Mouse (Mus musculus) CH12.LX (cell line): ENCODE results near the gene Kremen2. TPM values are rescaled to one million over a fixed set of nuclear protein-coding genes. Genes with fewer than 3 reads are reported as not detected.

ENCODE experiments used
- DNase-seq: peaks from one replicate; pipeline ENCODE4 v3.0.0-alpha.2; 2013; ENCODE audit errors: extremely low read depth
- H3K27ac ChIP-seq: 2 replicates; pipeline ENCODE4 v1.5.1; 2012; ENCODE audit warnings: low read depth, mild to moderate bottlenecking, control low read depth, moderate library complexity; ENCODE audit not compliant: insufficient read depth
- H3K27me3 ChIP-seq: replicated peaks from 2 replicates; pipeline ENCODE3; 2012; ENCODE audit warnings: inconsistent platforms
- H3K36me3 ChIP-seq, 2 experiments: replicated peaks in 1 of 2; 2 replicates each; pipeline versions ENCODE3 to v1.6.1; 2012; ENCODE audit warnings: inconsistent platforms in 1 of 2, low read length in 1 of 2, mild to moderate bottlenecking in 1 of 2, mixed read lengths in 1 of 2, moderate library complexity in 1 of 2; ENCODE audit not compliant: control insufficient read depth in 1 of 2, insufficient read depth in 1 of 2
- H3K4me1 ChIP-seq, 2 experiments: 2 replicates each; pipeline ENCODE4 v1.6.1; 2012; ENCODE audit warnings: inconsistent platforms in 1 of 2, moderate library complexity in 1 of 2; ENCODE audit not compliant: insufficient read depth in 2 of 2, control insufficient read depth in 1 of 2
- H3K4me2 ChIP-seq: 2 replicates; pipeline ENCODE4 v1.6.1; 2012; ENCODE audit warnings: low read depth, mild to moderate bottlenecking, control low read depth; ENCODE audit not compliant: poor library complexity, insufficient read depth, severe bottlenecking
- H3K4me3 ChIP-seq, 3 experiments: fragments of 150-350 bp in 1 of 3; sonication (generic) in 1 of 3; replicated peaks in 1 of 3; 2 replicates each; pipeline versions ENCODE3 to v1.5.1; 2011 to 2012; ENCODE audit warnings: low read depth in 2 of 3, low read length in 2 of 3, mild to moderate bottlenecking in 2 of 3, moderate library complexity in 2 of 3, control low read depth in 1 of 3, improper control_type of control experiment in 1 of 3, inconsistent platforms in 1 of 3, mixed read lengths in 1 of 3; ENCODE audit not compliant: poor library complexity in 1 of 3
- H3K79me2 ChIP-seq: replicated peaks from 2 replicates; pipeline ENCODE4 v1.6.1; 2012; ENCODE audit warnings: mild to moderate bottlenecking, moderate library complexity; ENCODE audit not compliant: control insufficient read depth, poor library complexity, insufficient read depth, severe bottlenecking; ENCODE audit errors: extremely low read depth
- H3K9ac ChIP-seq: 2 replicates; pipeline ENCODE4 v1.6.1; 2012; ENCODE audit warnings: low read depth, mild to moderate bottlenecking, control low read depth, moderate library complexity; ENCODE audit not compliant: insufficient read depth
- H3K9me3 ChIP-seq: replicated peaks from 2 replicates; pipeline ENCODE3; 2012; ENCODE audit warnings: low read length, inconsistent platforms, mixed read lengths
- CHD1 ChIP-seq: IDR thresholded peaks from 2 replicates; pipeline ENCODE4 v1.6.1; 2012; ENCODE audit warnings: low read depth, low read length, improper control_type of control experiment, inconsistent platforms
- CHD2 ChIP-seq: IDR thresholded peaks from 2 replicates; pipeline ENCODE4 v1.6.1; 2011; ENCODE audit warnings: low read length, improper control_type of control experiment
- CTCF ChIP-seq, 2 experiments: IDR thresholded peaks in 1 of 2; conservative IDR thresholded peaks in 1 of 2; 2 replicates each; pipeline ENCODE4 v1.5.1; 2011 to 2012; ENCODE audit warnings: low read depth in 2 of 2, low read length in 2 of 2, improper control_type of control experiment in 1 of 2, inconsistent platforms in 1 of 2, mild to moderate bottlenecking in 1 of 2, moderate library complexity in 1 of 2
- ETS1 ChIP-seq: conservative IDR thresholded peaks from 2 replicates; pipeline ENCODE4 v1.6.1; 2012; ENCODE audit warnings: low read depth, mild to moderate bottlenecking, inconsistent platforms, low read length, improper control_type of control experiment, moderate library complexity
- GABPA ChIP-seq: IDR thresholded peaks from 2 replicates; pipeline ENCODE4 v1.6.1; 2012; ENCODE audit warnings: low read depth, low read length, improper control_type of control experiment, inconsistent platforms; ENCODE audit not compliant: insufficient replicate concordance
- JUN ChIP-seq: IDR thresholded peaks from 2 replicates; pipeline ENCODE4 v1.6.1; 2011; ENCODE audit warnings: low read depth, mild to moderate bottlenecking, low read length, improper control_type of control experiment, moderate library complexity; ENCODE audit not compliant: insufficient read depth
- JUND ChIP-seq: conservative IDR thresholded peaks from 2 replicates; pipeline ENCODE4 v1.6.1; 2011; ENCODE audit warnings: low read depth, low read length, improper control_type of control experiment
- KAT2A ChIP-seq: IDR thresholded peaks from 2 replicates; pipeline ENCODE4 v1.6.1; 2012; ENCODE audit warnings: low read length, improper control_type of control experiment, inconsistent platforms; ENCODE audit not compliant: insufficient replicate concordance
- MAFK ChIP-seq: IDR thresholded peaks from 2 replicates; pipeline ENCODE4 v1.6.1; 2011; ENCODE audit warnings: low read length, improper control_type of control experiment; ENCODE audit not compliant: insufficient replicate concordance
- MAX ChIP-seq: IDR thresholded peaks from 2 replicates; pipeline ENCODE4 v1.6.1; 2011; ENCODE audit warnings: low read length, improper control_type of control experiment
- MAZ ChIP-seq: IDR thresholded peaks from 2 replicates; pipeline ENCODE4 v1.6.1; 2012; ENCODE audit warnings: low read depth, mild to moderate bottlenecking, inconsistent platforms, low read length, improper control_type of control experiment, moderate library complexity
- MXI1 ChIP-seq: IDR thresholded peaks from 2 replicates; pipeline ENCODE4 v1.6.1; 2011; ENCODE audit warnings: mild to moderate bottlenecking, low read depth, low read length, improper control_type of control experiment
- NRF1 ChIP-seq: IDR thresholded peaks from 2 replicates; pipeline ENCODE4 v1.6.1; 2014; ENCODE audit warnings: low read depth, mild to moderate bottlenecking, inconsistent platforms, low read length, improper control_type of control experiment, moderate library complexity
- PAX5 ChIP-seq: IDR thresholded peaks from 2 replicates; pipeline ENCODE4 v1.6.1; 2012; ENCODE audit warnings: low read length, inconsistent platforms, mixed read lengths
- POLR2A ChIP-seq: IDR thresholded peaks from 2 replicates; pipeline ENCODE4 v1.6.1; 2011; ENCODE audit warnings: low read depth, mild to moderate bottlenecking, improper control_type of control experiment, low read length
- TBP ChIP-seq: conservative IDR thresholded peaks from 2 replicates; pipeline ENCODE4 v1.6.1; 2011; ENCODE audit warnings: low read depth, low read length, improper control_type of control experiment
- UBTF ChIP-seq: IDR thresholded peaks from 2 replicates; pipeline ENCODE4 v1.6.1; 2012; ENCODE audit warnings: low read depth, mild to moderate bottlenecking, inconsistent platforms, low read length, improper control_type of control experiment, moderate library complexity
- USF2 ChIP-seq: conservative IDR thresholded peaks from 2 replicates; pipeline ENCODE4 v1.6.1; 2011; ENCODE audit warnings: low read depth, low read length, improper control_type of control experiment
- ZC3H11A ChIP-seq: IDR thresholded peaks from 2 replicates; pipeline ENCODE4 v1.6.1; 2012; ENCODE audit warnings: low read depth, mild to moderate bottlenecking, inconsistent platforms, low read length, improper control_type of control experiment
- ZMIZ1 ChIP-seq: IDR thresholded peaks from 2 replicates; pipeline ENCODE4 v1.6.1; 2012; ENCODE audit warnings: low read depth, mild to moderate bottlenecking, inconsistent platforms, low read length, improper control_type of control experiment
- ZNF384 ChIP-seq: IDR thresholded peaks from 2 replicates; pipeline ENCODE4 v1.6.1; 2012; ENCODE audit warnings: low read depth, low read length, improper control_type of control experiment, inconsistent platforms
- dilution Hi-C: fragments of 300-500 bp; cut with MboI; formaldehyde crosslinking; loops from 2 replicates; pipeline ENCODE4 v1.14.3; 2020; ENCODE audit warnings: low sequenced_read_pairs; ENCODE audit not compliant: extremely low pct_unique_long_range_greater_than_20kb, extremely low pct_ligation_motif_present
- in situ Hi-C: fragments of 300-500 bp; cut with MboI; formaldehyde crosslinking; loops from 3 replicates; pipeline ENCODE4 v1.14.3; 2019; ENCODE audit warnings: low sequenced_read_pairs, low pct_ligation_motif_present, low pct_unique_long_range_greater_than_20kb, mixed read lengths
- polyA plus RNA-seq: library from polyadenylated mRNA; unstranded; fragments of >175 nt; gene quantifications from 2 replicates; pipeline ENCODE4 v1.2.1, GENCODE M21; 2012; ENCODE audit warnings: low read depth; ENCODE audit not compliant: insufficient read length
- total RNA-seq, 2 experiments: library from RNA; depleted of rRNA; stranded (reverse); fragments of 300-350 nt in 1 of 2; fragments of >200 nt in 1 of 2; gene quantifications; 2 replicates each; pipeline ENCODE4 v1.2.3; 2012 to 2014

The Kremen2 gene
- total and polyA plus RNA-seq, 3 experiments, result 0.21 to 0.55 (median 0.23) TPM

DNA sequence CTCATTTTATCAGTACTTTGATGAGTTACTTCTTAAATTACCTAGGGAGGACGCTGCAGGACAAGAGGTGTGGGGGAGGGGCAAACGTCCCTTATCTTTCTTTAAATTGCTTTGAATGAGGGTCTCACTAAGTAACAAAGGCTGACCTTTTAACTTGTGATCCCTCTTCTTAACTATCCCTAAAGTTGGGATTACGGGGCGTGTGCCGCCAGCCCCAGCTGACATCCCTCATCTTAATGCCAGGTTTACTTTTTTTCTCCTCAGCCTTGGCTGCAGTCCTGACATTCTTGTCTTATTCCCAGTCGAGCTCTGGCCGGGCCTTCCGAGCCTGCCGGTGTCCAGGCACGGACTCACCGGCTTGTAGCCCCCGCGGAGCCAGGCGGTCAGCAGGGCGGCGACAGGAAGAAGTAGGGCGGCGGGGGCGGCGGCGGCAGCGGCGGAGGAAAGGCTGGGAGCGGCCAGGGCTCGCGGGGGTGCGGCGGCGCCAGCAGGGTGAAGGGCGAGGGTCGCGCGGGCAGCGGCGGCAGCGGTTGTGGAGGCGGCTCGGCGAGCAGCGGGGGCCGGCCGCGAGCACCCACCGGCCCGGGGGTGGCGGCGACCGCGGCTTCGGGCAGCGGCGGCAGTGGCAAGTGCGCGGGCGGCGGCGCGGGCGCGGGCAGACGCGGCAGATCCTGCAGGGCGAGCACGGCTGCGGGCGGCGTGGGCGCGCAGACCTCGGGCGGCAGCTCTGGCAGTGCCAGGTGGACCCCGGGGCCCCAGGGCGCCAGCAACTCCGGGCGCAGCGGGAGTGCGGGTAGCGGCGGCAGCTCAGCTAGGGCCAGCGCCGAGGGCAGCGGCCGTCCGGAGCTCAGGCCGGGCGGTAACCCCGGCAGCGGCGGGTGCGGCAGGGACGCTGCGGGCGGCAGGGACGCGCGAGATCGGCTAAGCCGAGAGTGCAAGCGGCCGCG is 46.2 kb downstream of the Kremen2 start:
- H3K4me3 ChIP-seq, result peak overlapping the region in 2 of 3 experiments; percentile 7 to 40
- H3K9ac ChIP-seq, result no peak overlapping the region
- no peaks in the 10 kb centered on the region for H3K79me2 ChIP-seq
- TF ChIP-seq MAFK (no peak), NRF1 (no peak), MAX (no peak), CHD1 (no peak), CTCF (conservative IDR thresholded peaks at IDR 0.05 in 1 of 2, IDR thresholded peaks at IDR 0.05 in 1 of 2; ENCODE audit: low read depth in 2 of 2, low read length in 2 of 2) (no peak), GABPA (no peak), MAZ (no peak), ZC3H11A (no peak), JUN (no peak), ZMIZ1 (no peak), KAT2A (no peak), UBTF (no peak), ETS1 (no peak), POLR2A (no peak), MXI1 (no peak)
- H3K4me1 ChIP-seq, result peaks cover 5 to 9% of the 10 kb centered on the region in 2 experiments
- DNase-seq, result no peak
- H3K9me3 ChIP-seq, result no peaks in the 10 kb centered on the region
- H3K36me3 ChIP-seq, result no peaks in the 10 kb centered on the region
- no peak overlapping the region for H3K27ac ChIP-seq
- in situ Hi-C loops, result loop anchor here (5.0 kb wide), 1 partner anchor 37 kb away; the partner anchor contains the start of gene Bicdl2
- dilution Hi-C loops, result no loop called here
- H3K4me2 ChIP-seq, result peak overlapping the region; percentile 68
- H3K27me3 ChIP-seq, result peaks cover 87% of the 10 kb centered on the region

DNA sequence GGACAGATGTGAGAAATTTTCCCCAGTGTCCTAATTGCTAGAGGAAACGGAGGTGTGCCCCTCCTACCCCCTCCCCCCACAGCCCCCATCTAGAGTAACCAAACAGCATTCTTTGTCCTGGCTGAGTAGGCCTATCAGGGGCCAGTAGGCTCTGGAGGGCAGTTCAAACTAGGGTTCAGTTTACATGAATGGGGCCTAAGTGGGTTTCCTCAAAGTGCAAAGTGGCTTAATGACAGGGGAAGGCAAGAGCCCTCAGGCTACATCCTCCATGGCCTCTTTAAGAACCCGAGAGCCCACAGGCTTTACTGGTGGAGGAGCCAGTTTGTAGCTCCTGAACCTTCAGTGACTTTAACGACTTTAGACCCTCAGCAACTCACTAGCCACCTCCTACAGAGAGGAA is 49.8 kb downstream of the Kremen2 start:
- Histone ChIP-seq H3K27ac (no peak overlapping the region), H3K9me3 (no peaks in the 10 kb centered on the region), H3K79me2 (no peaks in the 10 kb centered on the region), H3K4me3 (no peak overlapping the region), H3K9ac (no peak overlapping the region), H3K4me1 (peaks cover 5 to 9% of the 10 kb centered on the region in 2 experiments), H3K4me2 (no peak overlapping the region), H3K36me3 (no peaks in the 10 kb centered on the region), H3K27me3 (peaks cover 79% of the 10 kb centered on the region)
- in situ Hi-C loops (no loop called here), dilution Hi-C loops (no loop called here)
- no peak for TF ChIP-seq ZMIZ1
- TF ChIP-seq TBP, result no peak
- no peak for TF ChIP-seq ZNF384
- no peak for TF ChIP-seq GABPA
- TF ChIP-seq USF2, result no peak
- TF ChIP-seq PAX5, result no peak
- TF ChIP-seq JUND, result no peak
- no peak for TF ChIP-seq CHD2
- no peak for DNase-seq
